Mouse (Mus musculus) olfactory bulb, adult 2 months (tissue): ENCODE results near the gene Atg5.

Experiments used
- CTCF ChIP-seq: fragments of 200-500 bp; IDR thresholded peaks from 2 replicates; pipeline ENCODE4 v1.5.1; 2012; ENCODE audit warnings: low read depth, mild to moderate bottlenecking, low read length, moderate library complexity; ENCODE audit not compliant: insufficient read depth
- POLR2A ChIP-seq: fragments of 200-500 bp; IDR thresholded peaks from 2 replicates; pipeline ENCODE4 v1.6.1; 2012; ENCODE audit warnings: mild to moderate bottlenecking, low read depth, low read length, moderate library complexity; ENCODE audit not compliant: insufficient read depth

DNA sequence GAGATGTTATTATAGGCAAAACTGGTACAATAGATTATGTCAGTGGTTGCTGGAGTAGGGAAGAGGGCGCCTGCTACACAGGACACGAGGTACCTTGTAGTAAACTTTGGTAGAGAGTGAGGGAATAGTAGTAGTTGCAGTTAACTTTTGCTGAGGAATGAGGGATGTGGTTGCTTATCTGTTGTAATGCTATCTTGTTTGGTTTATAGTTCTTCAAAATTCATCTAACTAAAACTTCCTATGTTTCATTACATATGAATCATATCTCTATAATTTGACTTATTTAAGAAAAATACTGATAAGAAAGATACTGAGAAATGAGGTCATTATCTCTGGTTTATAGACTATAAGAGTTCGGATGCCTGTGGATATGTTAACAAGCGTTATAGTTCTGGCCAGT lies 31.9 kb downstream of the Atg5 start:
- TF ChIP-seq POLR2A (no peak), CTCF (no peak)
